Mouse (Mus musculus): ENCODE measurements at regions not wholly inside any gene's neighbourhood (a gene's known extent, or its start where the extent isn't known, plus 50 kb on each side); places are given as distances from the start of the nearest gene placed in this dataset.
A peak's percentile ranks its signal among the peaks of the same experiment; 100 is the strongest.

DNA sequence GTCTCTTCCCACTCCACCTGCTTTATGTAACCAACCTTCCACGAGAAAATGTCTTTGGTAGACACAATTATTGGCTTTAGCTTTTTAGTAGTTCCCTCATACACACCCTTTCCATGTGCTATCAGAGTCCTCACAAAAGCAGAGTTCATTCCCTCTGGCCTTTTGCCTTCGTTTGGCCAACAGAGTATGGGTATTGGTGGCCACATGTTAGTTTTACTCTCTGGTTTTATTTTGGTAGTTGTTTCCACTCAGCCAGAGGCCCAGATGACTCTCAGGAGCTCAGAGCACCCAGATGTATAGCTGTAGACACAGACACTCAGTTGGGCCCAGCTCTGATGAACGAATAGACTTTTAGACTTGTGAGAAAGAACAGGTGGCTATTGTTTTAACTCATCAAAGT is 286.4 kb downstream of the Pten start:
- DNase-seq (ENCODE audit: low spot score): no peak

DNA sequence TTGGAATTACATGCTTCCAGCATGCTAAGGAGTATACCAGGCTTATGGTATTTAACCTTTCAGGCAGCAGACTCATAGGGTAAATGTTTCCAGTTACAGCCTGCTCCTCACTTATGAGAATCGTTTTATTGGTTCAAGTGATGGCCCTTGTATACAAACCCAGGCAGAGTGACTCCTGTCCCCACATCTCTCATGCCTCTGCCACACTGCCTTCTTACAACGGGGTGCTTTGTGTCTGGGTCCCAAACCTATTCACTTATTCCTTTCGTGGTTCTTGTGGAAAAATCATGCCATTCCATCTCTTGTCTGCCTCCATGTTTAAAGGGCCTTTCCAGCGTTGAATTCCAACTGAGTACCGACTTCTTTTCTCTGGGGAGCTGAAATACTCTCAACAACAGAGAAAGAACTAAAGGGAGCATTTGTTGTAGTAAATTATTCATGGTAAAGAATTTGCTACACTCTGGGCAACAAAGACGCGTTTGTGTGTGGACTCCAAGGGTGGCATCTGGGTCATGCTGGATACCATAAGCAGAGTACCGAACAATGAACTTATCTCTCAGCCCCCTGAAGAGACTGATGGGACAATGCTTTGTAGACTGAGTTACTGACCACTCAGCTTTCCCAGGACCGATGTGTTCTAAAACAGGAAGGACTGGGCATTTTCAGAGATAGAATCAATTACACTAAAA is 291.6 kb downstream of the Pten start:
- DNase-seq (ENCODE audit: low spot score): no peak

DNA sequence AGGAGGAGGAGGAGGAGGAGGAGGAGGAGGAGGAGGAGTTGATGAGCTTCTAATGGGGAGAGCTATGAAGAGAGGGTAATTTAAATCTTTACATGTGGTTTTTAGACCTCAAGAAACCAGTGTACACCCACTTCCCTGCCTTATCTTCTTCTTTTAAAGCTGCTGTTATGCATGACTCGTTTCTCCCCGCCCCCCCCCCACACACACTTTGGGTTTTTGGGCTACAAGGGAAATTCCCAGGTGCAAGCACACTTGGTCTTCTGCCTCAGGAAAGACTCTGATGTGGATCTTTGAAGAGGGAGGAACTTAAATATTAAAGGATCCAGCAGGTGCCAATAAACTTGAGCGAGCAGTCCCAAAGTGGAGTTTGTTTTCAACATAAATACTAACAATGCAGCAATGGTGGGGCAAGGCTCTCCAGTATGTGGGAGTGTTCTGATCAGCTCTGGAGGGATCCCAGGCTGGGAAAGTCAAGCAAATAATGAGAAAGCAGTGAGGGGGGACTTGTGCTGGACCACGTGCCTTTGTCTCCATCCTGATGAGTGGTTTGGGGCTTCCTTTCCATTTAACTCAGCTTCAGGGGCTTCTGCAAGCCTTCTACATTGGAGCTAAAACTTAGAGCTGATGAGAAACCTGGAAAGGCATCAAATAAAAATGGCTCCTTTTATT is 296.0 kb downstream of the Pten start:
- no peak for DNase-seq (ENCODE audit: low spot score)

GRCm38 (mm10) chr19:33056372-33056791 is 299.1 kb downstream of the Pten start:
- peak; percentile 33 for DNase-seq (ENCODE audit: low spot score)

- no peak for DNase-seq (ENCODE audit: low spot score)
Observed at GRCm38 (mm10) chr19:33061006-33061405, 303.7 kb downstream of the Pten start.

- DNase-seq (ENCODE audit: low spot score): peak; percentile 38
Observed at GRCm38 (mm10) chr19:33062165-33063058, 305.1 kb downstream of the Pten start.

DNA sequence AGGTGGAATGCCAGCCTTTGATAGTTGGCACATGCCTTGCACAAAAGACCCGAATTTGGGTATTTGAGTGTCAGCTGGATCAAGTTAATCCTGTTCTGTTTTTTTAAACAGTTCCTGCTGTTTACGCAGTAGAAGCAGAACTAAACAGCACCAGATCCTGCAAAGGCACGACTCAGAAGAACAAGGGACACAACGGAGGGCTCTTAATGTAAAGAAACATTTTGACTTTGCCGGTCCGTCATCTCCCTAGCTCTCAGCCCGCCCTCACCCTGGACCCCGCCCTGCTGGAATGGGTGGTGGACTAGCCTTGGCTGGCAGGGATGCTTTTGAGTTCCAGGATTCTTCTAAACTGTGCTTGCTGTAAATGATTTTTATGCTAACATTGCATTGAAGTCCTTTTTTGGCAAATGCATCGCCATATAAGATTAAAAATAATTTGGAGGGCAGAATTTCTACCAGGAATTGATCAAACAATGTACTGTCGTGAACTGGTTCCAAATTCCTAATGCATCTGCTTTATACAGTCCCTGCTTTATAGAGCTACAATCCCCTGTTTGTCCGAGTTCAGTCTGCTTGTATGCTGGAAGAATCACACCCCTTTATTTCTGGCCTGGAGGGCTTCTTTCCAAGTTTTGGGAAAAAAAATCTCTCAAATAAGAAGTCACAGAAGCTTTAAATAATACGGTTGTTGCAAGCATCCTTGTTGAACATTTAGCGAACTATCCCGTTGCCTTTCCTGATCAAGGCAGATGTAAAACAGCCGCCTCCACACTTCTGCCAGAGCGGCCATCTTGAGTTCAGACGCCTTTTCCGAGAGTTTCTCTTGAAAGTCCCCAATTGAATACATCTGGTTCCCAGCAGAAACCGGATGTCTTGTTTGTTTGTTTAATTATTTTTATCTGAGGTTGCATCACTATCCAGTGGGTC is 308.2 kb downstream of the Pten start:
- no peak for DNase-seq (ENCODE audit: low spot score)

GRCm38 (mm10) chr19:33068351-33068955 is 311.2 kb downstream of the Pten start:
- DNase-seq (ENCODE audit: low spot score): no peak

- no peak for DNase-seq (ENCODE audit: low spot score)
Observed at GRCm38 (mm10) chr19:33069761-33070160, 312.5 kb downstream of the Pten start.

- DNase-seq (ENCODE audit: low spot score): no peak
Observed at GRCm38 (mm10) chr19:33072299-33072698, 315.0 kb downstream of the Pten start.

DNA sequence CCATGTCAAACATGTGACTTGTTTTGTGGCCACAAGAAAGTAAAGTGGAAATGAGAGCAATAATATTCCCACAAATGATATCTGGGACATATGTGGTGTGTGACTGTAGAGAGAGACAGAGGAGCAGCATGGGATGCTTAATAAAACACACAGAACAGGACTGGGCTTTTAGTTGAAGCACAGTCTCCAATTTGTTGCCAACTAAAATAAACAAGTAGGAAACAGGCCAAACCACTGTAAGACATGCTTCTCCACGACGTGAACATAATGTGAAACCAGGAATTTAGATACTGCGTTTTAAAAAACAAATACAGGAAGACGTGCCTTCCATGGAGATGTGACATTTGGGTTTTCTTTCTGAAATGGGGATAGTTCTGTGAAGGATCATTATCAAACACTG is 317.2 kb downstream of the Rnls start:
- DNase-seq (ENCODE audit: low spot score): no peak

DNA sequence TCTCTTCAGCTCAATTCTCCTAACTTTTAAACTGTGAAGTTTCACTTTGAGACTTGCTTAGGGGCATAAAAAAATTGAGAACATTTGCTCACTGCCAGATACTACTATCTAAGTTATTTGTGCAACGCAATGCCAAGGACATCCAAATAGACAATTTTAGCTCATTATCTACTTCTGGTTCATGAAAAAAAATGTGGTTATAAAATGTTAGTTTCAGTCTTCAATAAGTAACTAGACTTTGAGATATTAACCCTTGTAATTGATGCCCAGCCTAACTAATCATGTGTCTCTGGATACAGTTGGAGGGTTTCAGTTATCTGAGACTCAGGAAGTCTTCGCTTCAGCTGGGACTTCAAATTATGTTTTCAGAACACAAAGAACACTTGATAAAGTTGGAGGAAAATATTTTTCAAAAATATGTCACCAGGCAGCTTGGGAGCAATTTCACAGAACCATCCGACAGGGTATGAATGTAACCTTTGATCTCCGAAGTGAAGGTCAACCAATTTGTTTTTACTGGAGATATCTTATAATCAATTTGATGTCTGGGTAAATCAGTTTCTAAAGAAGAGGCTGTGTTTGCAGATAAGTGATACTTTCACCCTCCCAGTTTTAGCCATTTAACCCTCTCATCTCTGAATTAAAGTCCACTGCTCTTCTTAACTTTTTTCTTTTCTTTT is 313.3 kb downstream of the Rnls start:
- DNase-seq (ENCODE audit: low spot score): no peak

- DNase-seq (ENCODE audit: low spot score): no peak
Observed at GRCm38 (mm10) chr19:33079959-33080358, 312.1 kb downstream of the Rnls start.

DNA sequence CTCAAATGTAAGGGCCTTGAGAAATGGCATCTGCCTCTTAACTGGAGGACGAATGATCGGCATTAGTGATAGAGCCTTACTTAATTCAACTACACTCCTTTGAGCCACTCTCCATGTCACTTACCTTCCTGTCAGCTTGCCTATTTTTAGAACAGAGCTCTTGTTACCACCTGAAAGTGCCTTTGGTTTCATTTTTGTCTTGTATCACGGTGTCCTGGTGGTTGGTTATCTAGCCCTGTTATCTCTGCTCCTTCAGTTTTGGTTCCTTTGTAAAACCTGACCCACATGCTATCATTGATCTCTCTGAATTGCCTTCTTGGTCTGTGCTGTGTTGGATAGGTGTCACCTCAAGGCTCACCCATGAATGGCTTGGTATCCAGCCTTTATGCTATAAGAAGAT is 310.6 kb downstream of the Rnls start:
- no peak for DNase-seq (ENCODE audit: low spot score)

GRCm38 (mm10) chr19:33083371-33083770 is 308.7 kb downstream of the Rnls start:
- DNase-seq (ENCODE audit: low spot score): no peak

DNA sequence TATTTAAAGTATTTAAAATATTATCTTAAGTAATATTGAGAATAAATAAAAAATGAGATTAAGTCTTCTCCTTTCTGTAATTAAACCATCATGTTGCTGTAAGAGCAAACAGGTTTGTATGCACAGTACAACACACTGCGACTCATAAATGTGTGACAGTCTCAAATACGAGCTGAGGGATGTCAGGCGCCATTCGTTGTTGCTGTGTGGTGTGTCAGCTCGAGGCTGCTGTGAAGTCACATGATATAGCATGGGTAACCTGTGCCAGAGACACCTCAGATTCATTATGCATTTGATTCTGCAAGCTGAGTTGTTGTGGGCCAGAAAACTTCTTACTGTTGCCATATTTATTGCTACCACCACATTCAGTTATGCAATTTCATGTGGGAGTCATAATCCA is 307.4 kb downstream of the Rnls start:
- no peak for DNase-seq (ENCODE audit: low spot score)

Measured in ovary, adult 18-20 months (tissue).